Mouse (Mus musculus) brain, embryonic 14.5 days (tissue): ENCODE measurements around the gene Kcns1.

Experiments used
- CTCF ChIP-seq: fragments of 200-500 bp; IDR thresholded peaks from 2 replicates; pipeline ENCODE4 v1.5.1; 2012; ENCODE audit warnings: inconsistent platforms, mild to moderate bottlenecking, moderate library complexity, borderline replicate concordance; ENCODE audit not compliant: insufficient read depth, insufficient read length; ENCODE audit errors: extremely low read depth
- POLR2A ChIP-seq: fragments of 200-500 bp; IDR thresholded peaks from 2 replicates; pipeline ENCODE4 v1.6.1; 2012; ENCODE audit warnings: mild to moderate bottlenecking, inconsistent platforms, borderline replicate concordance; ENCODE audit not compliant: poor library complexity, insufficient read depth, insufficient read length, severe bottlenecking; ENCODE audit errors: extremely low read depth

- TF ChIP-seq CTCF: no peak
- no peak for TF ChIP-seq POLR2A
These were observed 43.6 kb downstream of the Kcns1 start for GRCm38 (mm10) chr2:164127297-164127696.
